Comparison of ENCODE assay signal across 35 mouse cellular contexts in genomic region chr5:125508006-125508405, GRCm38 (mm10). TPM values are rescaled to one million over a fixed set of nuclear protein-coding genes. Genes with fewer than 3 reads are reported as not detected.
"Had no signal": no experiment of that assay in that cellular context is flagged by ENCODE, and none has a peak within 500 bp of the region (broad histone marks: within the 10 kb centered on the region; RNA-seq: fewer than 3 reads in every experiment).

No protein-coding gene starts in this region.

- ATAC-seq: hindbrain, embryonic 16.5 days; hindbrain, postnatal 0 days; inflammation-experienced regulatory T-cells, adult 6 months; intestine, embryonic 15.5 days; intestine, embryonic 16.5 days had no signal

- H3K9me3 ChIP-seq: heart, embryonic 12.5 days; heart, embryonic 13.5 days; heart, embryonic 15.5 days; hindbrain, embryonic 10.5 days; hindbrain, embryonic 12.5 days; hindbrain, embryonic 13.5 days; hindbrain, embryonic 15.5 days; intestine, embryonic 15.5 days; kidney, embryonic 15.5 days had no signal

- H3K4me1 ChIP-seq: heart, embryonic 12.5 days; heart, embryonic 13.5 days; heart, embryonic 15.5 days; hindbrain, embryonic 10.5 days; intestine, embryonic 15.5 days had no signal

- H3K27ac ChIP-seq: heart, embryonic 13.5 days; heart, embryonic 15.5 days; hindbrain, embryonic 10.5 days; hindbrain, embryonic 12.5 days; hindbrain, embryonic 13.5 days; hindbrain, embryonic 14.5 days; hindbrain, embryonic 15.5 days; hindbrain, postnatal 0 days; intestine, embryonic 15.5 days; kidney, embryonic 15.5 days; kidney, postnatal 0 days; layer of hippocampus, adult 2 months; left cerebral cortex, adult 2 months had no signal

- H3K4me2 ChIP-seq: heart, embryonic 11.5 days; heart, embryonic 12.5 days; heart, embryonic 13.5 days; heart, embryonic 15.5 days; hindbrain, embryonic 12.5 days; hindbrain, embryonic 13.5 days; hindbrain, embryonic 14.5 days; hindbrain, embryonic 15.5 days; intestine, embryonic 15.5 days; kidney, embryonic 15.5 days had no signal

- H3K9ac ChIP-seq: heart, embryonic 12.5 days; heart, embryonic 13.5 days; heart, embryonic 15.5 days; hindbrain, embryonic 12.5 days; hindbrain, embryonic 13.5 days; hindbrain, embryonic 14.5 days; hindbrain, embryonic 15.5 days; intestine, embryonic 15.5 days; kidney, embryonic 15.5 days had no signal

- H3K4me3 ChIP-seq: heart, embryonic 12.5 days; heart, embryonic 13.5 days; heart, embryonic 15.5 days; hindbrain, embryonic 10.5 days; hindbrain, embryonic 12.5 days; hindbrain, embryonic 13.5 days; hindbrain, embryonic 15.5 days; intestine, embryonic 15.5 days; kidney, embryonic 15.5 days; layer of hippocampus, adult 2 months; left cerebral cortex, adult 2 months had no signal

- H3K27me3 ChIP-seq: heart, embryonic 12.5 days; heart, embryonic 13.5 days; heart, embryonic 15.5 days; hindbrain, embryonic 12.5 days; hindbrain, embryonic 13.5 days; hindbrain, embryonic 15.5 days; intestine, embryonic 15.5 days; kidney, embryonic 15.5 days had no signal

- DNase-seq: heart, postnatal 10 days; heart, postnatal 14 days; heart, postnatal 36 days; heart, postnatal 4 days; kidney, adult 11 months; kidney, adult 18-20 months; kidney, adult 2 months; kidney, adult 8-10 months; kidney, adult 9 months; kidney, postnatal 10 days; kidney, postnatal 14 days; layer of hippocampus, adult 9-11 months; layer of hippocampus, postnatal 36 days had no signal

RNA-seq across cellular contexts. Expression of gene Tmem132b, which starts 23.6 kb away (rescaled TPM):
- total RNA-seq: heart, postnatal 14 days; heart, postnatal 25 days; heart, postnatal 36 days had no signal
- polyA plus RNA-seq: heart, embryonic 12.5 days; heart, embryonic 14.5 days; heart, embryonic 15.5 days; heart, embryonic 16.5 days; heart, postnatal 0 days; inflammation-experienced regulatory T-cells, adult 6 months; kidney, adult 2 months had no signal
